Mouse (Mus musculus): ENCODE measurements around the gene Slc25a13. TPM values are rescaled to one million over a fixed set of nuclear protein-coding genes. Genes with fewer than 3 reads are reported as not detected.

Slc25a13 gene
- polyA plus RNA-seq, 1 experiment from 2014 or later, result 6.9 TPM

GRCm38 (mm10) chr6:6100892-6101480 is 116.0 kb downstream of the Slc25a13 start:
- no peak for ATAC-seq (ENCODE audit: low FRiP score, low TSS enrichment)
- Histone ChIP-seq H3K36me3 (ENCODE audit: control insufficient read depth, insufficient read depth, low read length) (no peaks in the 10 kb centered on the region), H3K4me2 (ENCODE audit: low read length) (no peak overlapping the region), H3K4me1 (ENCODE audit: control insufficient read depth, insufficient read depth, low read length) (no peaks in the 10 kb centered on the region), H3K4me3 (replicated peaks; ENCODE audit: low read depth, low read length) (no peak overlapping the region), H3K27ac (replicated peaks; ENCODE audit: low read depth, low read length) (no peak overlapping the region), H3K27me3 (ENCODE audit: control insufficient read depth, insufficient read depth, low read length) (no peaks in the 10 kb centered on the region), H3K9ac (replicated peaks; ENCODE audit: low read length) (no peak overlapping the region), H3K9me3 (ENCODE audit: control insufficient read depth, low read length) (no peaks in the 10 kb centered on the region)
- WGBS, result 94% methylated on average over 9 of the region's 9 CpGs
- no peak for DNase-seq

- no peak for DNase-seq
- H3K27ac ChIP-seq (replicated peaks; ENCODE audit: low read depth, low read length), result no peak overlapping the region
- H3K4me3 ChIP-seq (replicated peaks; ENCODE audit: low read depth, low read length), result no peak overlapping the region
- no peaks in the 10 kb centered on the region for H3K4me1 ChIP-seq (ENCODE audit: control insufficient read depth, insufficient read depth, low read length)
- H3K4me2 ChIP-seq (ENCODE audit: low read length), result no peak overlapping the region
- no peaks in the 10 kb centered on the region for H3K9me3 ChIP-seq (ENCODE audit: control insufficient read depth, low read length)
- H3K27me3 ChIP-seq (ENCODE audit: control insufficient read depth, insufficient read depth, low read length), result no peaks in the 10 kb centered on the region
- no peak overlapping the region for H3K9ac ChIP-seq (replicated peaks; ENCODE audit: low read length)
- no peak for ATAC-seq (ENCODE audit: low FRiP score, low TSS enrichment)
- H3K36me3 ChIP-seq (ENCODE audit: control insufficient read depth, insufficient read depth, low read length), result no peaks in the 10 kb centered on the region
- 79% methylated on average over 3 of the region's 3 CpGs for WGBS
These were observed 123.0 kb downstream of the Slc25a13 start for GRCm38 (mm10) chr6:6093978-6094377.

DNA sequence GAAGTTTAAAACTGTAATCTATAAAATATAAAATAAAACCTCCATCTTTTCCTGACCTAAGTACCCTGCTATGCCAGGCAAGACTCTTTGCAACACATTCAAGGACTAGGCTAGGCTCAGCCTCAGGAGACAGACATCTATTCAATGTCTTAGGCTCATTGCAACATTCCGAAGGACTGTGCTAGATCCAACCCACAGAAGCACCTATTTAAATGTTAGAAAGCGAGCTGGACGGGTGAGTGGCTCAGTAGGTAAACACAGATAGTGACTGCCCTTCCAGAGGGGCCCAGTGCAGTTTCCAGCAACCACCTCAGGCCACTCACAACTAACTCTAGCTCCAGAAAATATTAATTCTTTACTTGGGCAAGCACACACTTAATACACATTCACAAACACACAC is 123.5 kb downstream of the Slc25a13 start:
- no peak overlapping the region for H3K27ac ChIP-seq (replicated peaks; ENCODE audit: low read depth, low read length)
- ATAC-seq (ENCODE audit: low FRiP score, low TSS enrichment) (no peak), DNase-seq (no peak)
- H3K4me3 ChIP-seq (replicated peaks; ENCODE audit: low read depth, low read length), result no peak overlapping the region
- no peaks in the 10 kb centered on the region for H3K9me3 ChIP-seq (ENCODE audit: control insufficient read depth, low read length)
- no peaks in the 10 kb centered on the region for H3K27me3 ChIP-seq (ENCODE audit: control insufficient read depth, insufficient read depth, low read length)
- WGBS, result 55% methylated on average over 3 of the region's 3 CpGs
- H3K9ac ChIP-seq (replicated peaks; ENCODE audit: low read length), result no peak overlapping the region
- no peak overlapping the region for H3K4me2 ChIP-seq (ENCODE audit: low read length)
- no peaks in the 10 kb centered on the region for H3K36me3 ChIP-seq (ENCODE audit: control insufficient read depth, insufficient read depth, low read length)
- H3K4me1 ChIP-seq (ENCODE audit: control insufficient read depth, insufficient read depth, low read length), result no peaks in the 10 kb centered on the region

DNA sequence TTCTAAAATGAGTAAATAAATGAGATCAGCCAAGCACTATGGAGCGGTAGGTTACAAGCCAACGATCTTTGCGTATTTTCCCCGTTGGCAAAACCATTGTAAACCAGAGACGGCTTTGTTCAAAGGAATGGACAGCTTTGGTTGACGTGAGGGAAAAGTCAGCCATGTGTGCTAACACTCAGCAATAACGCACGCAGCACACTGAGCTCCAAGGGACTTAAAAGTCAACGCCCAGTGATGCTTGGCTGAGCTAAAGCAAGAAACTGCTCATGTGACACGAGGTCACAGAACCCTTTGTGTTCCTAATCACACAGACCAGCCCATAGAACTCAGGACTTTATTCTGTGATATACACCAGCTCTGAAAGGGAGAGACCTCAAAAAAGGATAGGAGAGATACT is 124.5 kb downstream of the Slc25a13 start:
- H3K27ac ChIP-seq (replicated peaks; ENCODE audit: low read depth, low read length), result no peak overlapping the region
- no peaks in the 10 kb centered on the region for H3K9me3 ChIP-seq (ENCODE audit: control insufficient read depth, low read length)
- H3K4me2 ChIP-seq (ENCODE audit: low read length), result no peak overlapping the region
- no peak for ATAC-seq (ENCODE audit: low FRiP score, low TSS enrichment)
- no peak for DNase-seq
- H3K4me3 ChIP-seq (replicated peaks; ENCODE audit: low read depth, low read length), result no peak overlapping the region
- no peaks in the 10 kb centered on the region for H3K36me3 ChIP-seq (ENCODE audit: control insufficient read depth, insufficient read depth, low read length)
- no peaks in the 10 kb centered on the region for H3K4me1 ChIP-seq (ENCODE audit: control insufficient read depth, insufficient read depth, low read length)
- no peak overlapping the region for H3K9ac ChIP-seq (replicated peaks; ENCODE audit: low read length)
- WGBS, result 6% methylated on average over 10 of the region's 10 CpGs
- H3K27me3 ChIP-seq (ENCODE audit: control insufficient read depth, insufficient read depth, low read length), result no peaks in the 10 kb centered on the region

- Histone ChIP-seq H3K4me1 (ENCODE audit: control insufficient read depth, insufficient read depth, low read length) (no peaks in the 10 kb centered on the region), H3K9me3 (ENCODE audit: control insufficient read depth, low read length) (no peaks in the 10 kb centered on the region), H3K9ac (replicated peaks; ENCODE audit: low read length) (no peak overlapping the region), H3K4me2 (ENCODE audit: low read length) (no peak overlapping the region), H3K27ac (replicated peaks; ENCODE audit: low read depth, low read length) (no peak overlapping the region), H3K36me3 (ENCODE audit: control insufficient read depth, insufficient read depth, low read length) (no peaks in the 10 kb centered on the region), H3K4me3 (replicated peaks; ENCODE audit: low read depth, low read length) (no peak overlapping the region), H3K27me3 (ENCODE audit: control insufficient read depth, insufficient read depth, low read length) (no peaks in the 10 kb centered on the region)
- no peak for DNase-seq
- ATAC-seq (ENCODE audit: low FRiP score, low TSS enrichment), result no peak
- WGBS, result 84% methylated on average over 3 of the region's 3 CpGs
These were observed 126.0 kb downstream of the Slc25a13 start for GRCm38 (mm10) chr6:6091016-6091415.

- Histone ChIP-seq H3K9ac (replicated peaks; ENCODE audit: low read length) (no peak overlapping the region), H3K9me3 (ENCODE audit: control insufficient read depth, low read length) (no peaks in the 10 kb centered on the region), H3K4me2 (ENCODE audit: low read length) (no peak overlapping the region), H3K27ac (replicated peaks; ENCODE audit: low read depth, low read length) (no peak overlapping the region), H3K27me3 (ENCODE audit: control insufficient read depth, insufficient read depth, low read length) (no peaks in the 10 kb centered on the region), H3K4me1 (ENCODE audit: control insufficient read depth, insufficient read depth, low read length) (no peaks in the 10 kb centered on the region), H3K36me3 (ENCODE audit: control insufficient read depth, insufficient read depth, low read length) (no peaks in the 10 kb centered on the region), H3K4me3 (replicated peaks; ENCODE audit: low read depth, low read length) (no peak overlapping the region)
- DNase-seq (peak; percentile 43), ATAC-seq (ENCODE audit: low FRiP score, low TSS enrichment) (no peak)
- 84% methylated on average over 4 of the region's 4 CpGs for WGBS
These were observed 128.8 kb downstream of the Slc25a13 start for GRCm38 (mm10) chr6:6088151-6088550.

DNA sequence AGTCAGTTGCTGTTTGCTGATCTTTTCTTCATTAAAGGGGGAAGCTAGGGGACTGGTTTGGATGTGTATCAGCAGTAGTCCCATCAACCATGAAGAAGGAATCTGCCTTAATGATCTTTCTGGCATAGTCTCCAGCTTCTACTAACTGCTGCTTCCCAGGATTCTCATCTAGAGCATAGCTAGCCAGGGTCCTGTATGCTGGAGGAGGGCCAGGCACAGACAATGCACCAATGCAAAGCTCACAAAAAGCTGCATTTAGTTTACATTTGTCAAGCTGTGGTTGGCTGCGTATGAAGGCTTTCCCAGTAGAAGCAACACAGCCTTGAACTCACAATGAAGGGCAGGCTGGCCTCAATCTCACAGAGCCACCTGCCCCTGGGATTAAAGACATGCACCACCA is 136.5 kb downstream of the Slc25a13 start:
- no peaks in the 10 kb centered on the region for H3K27me3 ChIP-seq (ENCODE audit: control insufficient read depth, insufficient read depth, low read length)
- DNase-seq (no peak), ATAC-seq (ENCODE audit: low FRiP score, low TSS enrichment) (no peak)
- H3K4me1 ChIP-seq (ENCODE audit: control insufficient read depth, insufficient read depth, low read length), result no peaks in the 10 kb centered on the region
- no peaks in the 10 kb centered on the region for H3K9me3 ChIP-seq (ENCODE audit: control insufficient read depth, low read length)
- no peak overlapping the region for H3K27ac ChIP-seq (replicated peaks; ENCODE audit: low read depth, low read length)
- no peaks in the 10 kb centered on the region for H3K36me3 ChIP-seq (ENCODE audit: control insufficient read depth, insufficient read depth, low read length)
- no peak overlapping the region for H3K9ac ChIP-seq (replicated peaks; ENCODE audit: low read length)
- no peak overlapping the region for H3K4me2 ChIP-seq (ENCODE audit: low read length)
- WGBS, result 67% methylated on average over 1 of the region's 1 CpGs
- no peak overlapping the region for H3K4me3 ChIP-seq (replicated peaks; ENCODE audit: low read depth, low read length)

DNA sequence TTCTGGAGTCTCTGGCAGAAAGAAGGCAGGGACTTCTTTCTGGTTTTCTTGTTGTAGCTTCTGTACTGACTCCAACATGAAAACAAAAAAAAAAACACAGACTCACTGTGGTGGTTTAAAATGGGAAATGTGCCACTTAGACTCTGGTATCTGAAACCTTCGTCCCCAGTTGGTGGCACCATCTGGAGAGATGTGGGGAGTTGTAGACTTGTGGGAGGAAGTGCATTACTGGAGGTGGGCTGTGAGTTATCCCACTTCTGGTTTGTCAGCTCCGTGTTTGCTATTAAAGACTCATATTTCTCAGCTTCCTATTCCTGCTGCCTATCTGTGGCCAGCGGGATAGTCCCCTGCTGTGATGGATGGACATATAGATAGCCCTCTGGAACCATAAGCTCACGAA is 139.7 kb downstream of the Slc25a13 start:
- Histone ChIP-seq H3K27ac (replicated peaks; ENCODE audit: low read depth, low read length) (no peak overlapping the region), H3K36me3 (ENCODE audit: control insufficient read depth, insufficient read depth, low read length) (no peaks in the 10 kb centered on the region), H3K27me3 (ENCODE audit: control insufficient read depth, insufficient read depth, low read length) (no peaks in the 10 kb centered on the region), H3K4me2 (ENCODE audit: low read length) (no peak overlapping the region), H3K4me3 (replicated peaks; ENCODE audit: low read depth, low read length) (no peak overlapping the region), H3K4me1 (ENCODE audit: control insufficient read depth, insufficient read depth, low read length) (no peaks in the 10 kb centered on the region), H3K9me3 (ENCODE audit: control insufficient read depth, low read length) (no peaks in the 10 kb centered on the region), H3K9ac (replicated peaks; ENCODE audit: low read length) (no peak overlapping the region)
- no peak for DNase-seq
- no peak for ATAC-seq (ENCODE audit: low FRiP score, low TSS enrichment)
- WGBS, result 87% methylated on average over 4 of the region's 4 CpGs

GRCm38 (mm10) chr6:6075940-6076447 is 141.0 kb downstream of the Slc25a13 start:
- no peaks in the 10 kb centered on the region for H3K9me3 ChIP-seq (ENCODE audit: control insufficient read depth, low read length)
- DNase-seq (no peak), ATAC-seq (ENCODE audit: low FRiP score, low TSS enrichment) (no peak)
- no peak overlapping the region for H3K9ac ChIP-seq (replicated peaks; ENCODE audit: low read length)
- no peak overlapping the region for H3K27ac ChIP-seq (replicated peaks; ENCODE audit: low read depth, low read length)
- H3K4me1 ChIP-seq (ENCODE audit: control insufficient read depth, insufficient read depth, low read length), result no peaks in the 10 kb centered on the region
- 87% methylated on average over 7 of the region's 7 CpGs for WGBS
- H3K4me3 ChIP-seq (replicated peaks; ENCODE audit: low read depth, low read length), result no peak overlapping the region
- H3K27me3 ChIP-seq (ENCODE audit: control insufficient read depth, insufficient read depth, low read length), result no peaks in the 10 kb centered on the region
- no peak overlapping the region for H3K4me2 ChIP-seq (ENCODE audit: low read length)
- H3K36me3 ChIP-seq (ENCODE audit: control insufficient read depth, insufficient read depth, low read length), result no peaks in the 10 kb centered on the region

All from midbrain, embryonic 14.5 days (tissue).